Mouse (Mus musculus) mesoderm, embryonic 11.5 days (tissue): ENCODE data around the gene Pigs.

Experiments used
- DNase-seq: peaks from one replicate; pipeline ENCODE4 v3.0.0-alpha.2; 2012; ENCODE audit warnings: low read depth, low spot score

Gene Pigs

DNA sequence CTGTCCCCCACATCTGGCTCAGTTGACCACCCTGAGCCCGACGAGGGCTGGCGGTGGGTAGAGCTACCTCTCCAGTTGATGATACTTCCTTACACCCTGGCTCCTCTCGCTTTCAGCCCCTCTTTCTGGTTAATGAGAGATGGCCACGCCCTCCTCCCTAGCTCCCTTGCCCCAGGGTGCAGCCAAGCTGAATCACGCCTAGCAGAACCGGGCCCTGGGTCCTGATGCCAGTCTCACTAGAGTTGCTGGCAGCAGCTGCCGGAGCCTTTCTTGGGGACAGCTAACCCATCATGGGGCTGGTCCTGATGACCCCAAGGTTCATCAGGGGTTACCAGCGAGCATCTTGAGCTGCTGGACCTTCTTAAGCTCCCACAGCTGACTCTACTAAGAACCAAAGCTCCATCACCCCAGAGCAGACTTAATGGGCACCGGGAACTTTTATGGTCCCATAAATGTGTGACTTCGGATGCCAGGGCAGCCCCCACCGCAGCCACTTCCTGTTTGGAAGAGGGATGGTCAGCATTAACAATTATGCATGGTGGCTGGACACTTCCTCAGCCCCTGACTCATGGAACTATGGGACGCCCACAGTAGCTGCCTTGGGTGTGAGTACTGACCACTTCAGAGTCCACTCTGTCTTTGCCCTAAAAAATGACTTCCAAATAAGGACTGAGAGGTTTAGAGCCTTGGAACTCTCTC lies 35.2 kb downstream of the Pigs start:
- no peak for DNase-seq

DNA sequence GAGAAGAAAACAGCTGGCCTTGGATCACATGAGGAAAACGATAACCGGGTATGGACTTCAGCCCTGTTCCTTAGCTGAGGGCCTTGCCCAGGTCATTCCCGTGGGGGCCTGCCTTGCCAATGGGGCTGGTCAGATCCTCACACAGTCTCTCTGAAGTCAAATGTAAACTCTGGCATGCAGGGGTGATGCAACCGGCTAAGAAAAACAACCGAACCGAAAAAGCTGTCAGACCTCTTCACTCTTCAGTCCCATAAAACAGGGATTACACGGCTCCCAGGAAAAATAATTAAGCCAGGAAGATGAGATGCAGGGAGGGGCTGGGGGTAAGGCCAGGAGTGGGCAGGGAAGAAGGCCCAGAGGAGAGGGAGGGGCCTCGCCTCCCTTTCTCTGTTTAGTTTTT lies 35.9 kb downstream of the Pigs start:
- DNase-seq: no peak

DNA sequence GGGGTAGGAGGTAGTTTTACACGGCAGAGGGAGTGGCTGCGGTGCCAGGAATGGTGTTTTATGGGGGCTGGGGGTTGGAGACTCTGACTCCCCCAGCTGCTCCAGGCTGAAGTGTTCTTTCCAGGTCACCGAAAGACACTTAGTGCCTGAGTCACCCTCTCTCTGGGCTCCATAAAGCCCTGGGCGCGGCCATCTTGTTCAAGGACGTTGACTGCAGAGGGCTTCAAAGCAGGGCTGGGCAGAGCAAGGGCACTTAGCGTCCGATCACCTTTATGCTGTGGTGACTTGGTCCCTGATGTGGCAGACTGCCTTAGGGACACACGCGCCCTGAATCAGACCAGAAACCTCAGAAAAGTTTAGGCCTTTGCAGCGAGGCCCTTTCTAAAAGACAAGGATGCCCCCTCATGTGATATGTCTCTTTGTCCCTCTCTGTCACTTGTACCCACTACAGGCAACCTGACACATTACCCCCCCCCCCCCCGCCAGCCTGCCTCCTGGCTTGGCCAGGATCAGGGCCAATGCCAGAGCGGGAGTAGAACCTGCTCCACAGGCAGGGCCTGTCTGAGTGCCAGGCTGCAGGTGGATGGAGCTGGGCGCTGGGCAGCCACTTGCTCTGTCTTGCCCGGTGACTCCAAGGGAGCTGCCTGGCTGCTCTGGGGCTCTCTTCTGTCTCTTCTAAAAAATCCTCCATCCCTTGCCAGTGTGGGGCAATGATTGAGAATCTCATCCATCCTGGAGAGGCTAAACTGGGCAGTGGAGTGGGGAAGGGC lies 39.4 kb downstream of the Pigs start:
- no peak for DNase-seq

- no peak for DNase-seq
Measured at GRCm38 (mm10) chr11:78370389-78370788, 42.2 kb downstream of the Pigs start.

DNA sequence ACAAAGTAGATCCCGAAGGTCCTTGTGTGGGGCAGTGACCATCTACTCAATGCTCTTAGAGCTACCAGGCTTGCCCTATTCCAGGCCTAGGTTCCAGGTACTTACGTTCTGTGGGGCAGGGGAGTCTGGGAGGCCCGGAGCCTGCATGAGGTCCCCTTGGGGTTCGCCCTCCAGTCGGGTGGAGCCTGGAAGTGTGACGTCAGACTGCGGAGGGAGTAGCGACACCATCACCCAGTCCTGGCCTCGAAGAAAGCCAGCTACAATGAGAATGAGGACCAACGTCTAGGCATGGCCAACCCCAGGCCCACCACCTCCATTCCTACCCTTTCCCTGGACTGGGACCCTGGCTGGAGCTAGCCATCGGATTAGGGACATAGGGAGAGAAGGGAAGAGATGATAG lies 43.5 kb downstream of the Pigs start:
- DNase-seq: no peak

DNA sequence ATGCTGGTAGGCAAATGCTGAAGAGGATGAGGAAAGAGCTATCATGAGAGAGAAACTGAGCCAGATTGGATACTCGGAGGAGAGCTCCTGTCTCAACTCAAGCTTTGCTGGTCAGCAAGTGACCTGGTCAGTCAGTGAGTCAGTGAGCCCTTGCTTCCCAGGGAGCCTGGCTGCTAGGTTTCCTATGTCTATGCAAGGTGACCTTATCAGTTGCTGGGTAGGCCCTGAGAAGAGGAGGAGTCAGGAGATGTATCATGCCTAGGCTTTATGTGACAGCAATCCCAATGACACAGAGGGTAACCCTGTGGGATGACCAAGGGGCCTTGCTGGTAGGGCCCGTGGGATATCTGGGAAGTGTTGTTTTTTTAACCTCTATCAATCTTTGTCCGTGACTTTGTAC lies 44.0 kb downstream of the Pigs start:
- no peak for DNase-seq

DNA sequence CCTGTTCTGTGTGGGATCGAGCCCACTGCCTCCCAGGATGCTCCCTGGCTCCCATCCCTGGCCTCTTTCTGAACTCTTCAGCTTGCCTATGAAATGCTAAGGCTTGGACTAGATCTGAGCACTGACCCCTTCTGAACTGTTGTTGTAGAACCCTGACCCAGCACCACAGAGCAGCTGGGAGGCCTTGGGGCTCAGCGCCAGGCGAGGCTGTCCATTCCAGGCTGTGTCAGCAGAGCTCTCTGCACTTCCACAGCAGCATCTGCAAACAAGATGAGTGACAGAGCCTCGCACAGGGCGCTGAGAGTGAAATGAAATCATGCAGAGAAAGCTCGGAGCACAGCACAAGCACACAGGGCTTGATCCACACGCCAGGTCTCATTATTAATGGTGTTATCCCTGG lies 44.4 kb downstream of the Pigs start:
- no peak for DNase-seq

DNA sequence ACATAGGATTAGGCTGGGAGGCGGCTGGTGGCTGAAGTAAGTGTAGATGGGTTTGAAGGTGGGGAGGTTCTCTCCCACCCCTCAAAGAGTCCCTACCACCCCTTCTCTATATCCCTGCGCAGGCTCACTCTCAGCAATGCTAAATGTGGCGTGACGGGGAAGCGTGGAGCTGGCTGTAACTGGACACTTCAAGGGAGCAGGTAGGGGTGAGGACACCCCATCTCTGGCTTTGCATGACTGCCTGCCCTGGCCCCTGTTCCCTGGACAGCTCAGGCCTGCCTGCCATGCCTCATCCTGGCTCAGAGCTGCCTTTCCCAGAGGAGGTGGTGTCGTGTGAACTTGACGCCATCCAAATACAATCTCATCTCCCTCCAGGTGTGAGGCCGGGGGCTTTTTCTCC lies 45.9 kb downstream of the Pigs start:
- no peak for DNase-seq

GRCm38 (mm10) chr11:78377549-78378159 lies 49.4 kb downstream of the Pigs start:
- no peak for DNase-seq

DNA sequence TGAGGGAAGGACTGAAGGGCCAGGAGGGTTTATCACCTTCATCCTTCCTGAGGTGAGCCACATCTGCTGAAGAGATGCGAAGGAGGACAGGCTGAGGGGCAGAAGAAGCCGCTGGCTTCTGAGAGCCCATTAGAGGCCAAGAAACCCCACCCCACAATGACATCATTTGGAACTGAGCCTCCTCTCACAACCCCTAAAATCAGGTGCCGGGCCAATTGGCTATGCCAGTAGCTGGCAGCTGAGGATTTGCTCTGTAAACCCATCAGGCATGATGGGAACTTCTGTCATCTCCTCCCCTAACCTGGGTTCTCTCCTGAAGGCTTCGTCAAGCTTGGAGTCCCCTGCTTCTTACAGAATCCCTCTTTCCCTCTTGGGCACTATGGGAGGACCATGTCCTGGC lies 52.1 kb downstream of the Pigs start:
- no peak for DNase-seq

DNA sequence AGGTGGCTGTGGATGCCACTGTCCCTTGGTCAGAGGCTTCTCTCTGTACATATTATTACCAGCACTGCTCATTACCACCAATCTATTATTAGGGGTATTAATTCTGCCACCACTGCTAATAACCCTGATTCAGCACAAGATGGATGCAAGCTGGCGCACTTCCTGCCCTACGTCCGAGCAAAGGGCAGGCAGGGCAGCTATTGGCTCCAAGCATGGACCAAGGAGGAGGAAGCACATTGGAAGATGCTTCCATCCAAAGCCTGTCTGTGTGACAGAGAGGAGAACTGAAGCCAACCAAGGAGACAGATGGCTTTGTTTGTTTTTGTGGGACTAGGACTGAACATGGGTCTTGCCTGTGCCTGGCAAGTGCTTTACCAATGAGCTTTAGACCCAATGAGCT lies 52.8 kb downstream of the Pigs start:
- DNase-seq: no peak

DNA sequence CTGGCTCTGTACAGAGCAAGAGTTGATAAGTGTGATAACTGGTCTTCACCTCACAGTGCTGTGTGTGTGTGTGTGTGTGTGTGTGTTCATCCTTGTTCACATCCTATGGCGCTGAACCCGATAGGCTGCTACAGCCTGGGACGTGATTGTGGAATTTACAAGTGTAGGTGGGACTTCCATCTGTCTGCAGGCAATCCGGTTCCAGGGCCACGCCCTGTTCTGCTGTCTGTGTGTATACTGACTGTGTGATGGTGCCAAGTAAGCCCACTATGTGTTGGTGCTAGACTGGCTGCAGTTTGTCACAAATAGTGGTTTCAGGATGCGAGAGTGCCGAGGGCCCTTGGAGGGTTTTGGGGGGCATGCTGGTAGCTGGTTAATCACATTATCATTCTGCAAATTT lies 54.1 kb downstream of the Pigs start:
- DNase-seq: no peak

DNA sequence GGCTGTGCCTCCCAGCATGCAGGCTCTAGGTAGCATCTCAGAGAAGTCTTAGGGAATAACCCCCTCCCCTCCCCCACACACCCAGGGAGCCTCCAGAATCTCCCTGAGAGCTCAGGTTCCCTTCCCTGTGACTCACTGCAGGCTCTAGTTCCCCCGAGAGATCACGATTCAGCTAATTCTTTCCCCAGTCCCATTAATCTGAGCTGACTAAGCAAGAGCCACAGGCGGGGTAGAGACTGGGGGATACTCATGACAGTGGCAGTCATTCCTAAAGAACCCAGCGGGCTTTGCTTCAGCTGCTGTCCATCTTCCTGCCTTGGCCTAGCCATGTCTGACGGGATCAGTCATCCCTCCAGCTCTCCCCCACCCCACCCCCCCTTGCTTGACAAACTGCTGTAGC lies 54.5 kb downstream of the Pigs start:
- no peak for DNase-seq

GRCm38 (mm10) chr11:78385776-78386175 lies 57.6 kb downstream of the Pigs start:
- no peak for DNase-seq

DNA sequence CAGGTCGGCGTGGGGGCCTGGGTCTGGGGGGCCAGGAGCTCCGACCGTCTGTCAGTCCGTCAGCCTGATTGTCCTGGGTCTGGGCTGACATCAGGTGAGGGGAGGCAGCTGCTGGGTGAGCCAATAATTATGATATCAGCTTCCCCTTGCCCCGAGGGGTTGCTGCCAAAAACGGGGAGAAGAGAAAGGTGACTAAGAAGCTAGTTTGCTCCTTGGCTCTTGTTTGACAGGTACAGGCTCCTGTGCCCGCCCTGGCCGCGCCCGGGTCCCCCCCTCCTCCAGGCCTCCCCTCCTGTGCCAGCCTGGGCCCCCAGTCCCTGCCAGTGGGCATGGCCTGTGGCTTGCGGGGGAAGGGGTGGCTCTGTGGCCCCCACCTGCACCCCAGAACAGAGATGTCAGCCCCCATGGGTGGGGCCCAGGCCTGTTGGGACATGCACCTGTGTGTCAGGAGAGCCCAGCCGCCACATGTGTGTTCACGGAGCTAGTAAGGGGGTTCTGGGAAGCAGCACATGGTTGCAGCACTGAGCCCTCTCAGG lies 58.4 kb downstream of the Pigs start, which contains the start of gene Foxn1:
Foxn1 (minus strand) TSS at position 51 of the 536 bp plus-strand sequence.
- DNase-seq: no peak
